Mouse (Mus musculus): ENCODE measurements around the gene Gm20425. TPM values are rescaled to one million over a fixed set of nuclear protein-coding genes. Genes with fewer than 3 reads are reported as not detected.

The Gm20425 gene
- total RNA-seq, 2 experiments from 2014 or later: 4.9 to 6.7 TPM

DNA sequence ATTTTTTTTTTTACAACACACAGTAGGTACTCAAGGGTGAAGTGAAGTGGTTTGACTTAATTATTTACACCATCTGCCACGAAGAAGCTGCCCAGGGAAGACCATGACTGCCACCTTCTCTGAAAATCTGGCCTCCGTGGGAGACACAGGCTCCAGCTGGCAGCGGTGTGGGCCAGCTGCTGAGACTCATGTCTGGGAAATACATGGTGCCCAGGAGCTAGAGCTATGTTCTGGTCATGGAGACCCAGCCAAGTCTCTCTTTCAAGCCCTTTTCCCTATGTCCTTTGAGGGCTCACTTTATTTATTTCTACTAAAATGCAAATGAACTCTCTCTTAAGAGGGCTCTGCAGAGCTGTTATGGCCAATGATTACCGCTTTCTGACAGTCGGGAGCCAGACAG, 76.8 kb downstream of the Gm20425 start:
- DNase-seq: no peak

DNA sequence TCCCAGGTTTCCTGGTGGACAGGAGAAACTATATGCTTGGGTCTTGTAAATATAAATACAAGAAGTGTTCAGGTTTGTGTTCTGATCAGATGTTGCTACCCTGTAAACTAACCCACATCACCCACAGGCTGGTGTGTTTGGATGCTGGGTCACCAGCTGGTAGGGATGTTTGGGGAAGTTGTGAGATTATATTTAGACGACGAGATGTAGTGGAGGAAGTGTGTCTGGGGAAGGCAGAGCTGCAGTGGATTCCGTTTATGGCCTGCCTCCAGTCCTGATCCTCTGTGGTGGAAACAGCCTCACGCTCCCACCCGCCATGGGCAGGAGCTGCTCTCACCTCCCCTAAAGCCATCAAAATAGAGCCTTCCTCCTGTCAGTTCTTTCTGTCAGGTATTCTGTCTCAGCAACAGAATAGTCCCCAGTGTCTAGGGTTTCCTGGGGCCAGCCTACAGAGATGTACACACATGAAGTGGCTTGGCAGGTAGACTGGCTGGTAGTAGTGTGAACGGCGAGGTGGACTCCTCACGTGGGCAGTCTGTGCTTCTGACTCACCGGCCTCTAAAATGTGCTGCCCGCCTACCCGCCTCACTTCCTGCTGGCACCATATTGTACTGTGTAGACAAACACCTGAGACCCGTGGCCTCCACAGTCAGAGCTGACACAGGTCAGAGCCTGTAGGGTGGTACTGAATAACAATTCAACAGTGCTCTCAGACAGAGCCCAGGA, 80.9 kb downstream of the Gm20425 start:
- no peak for DNase-seq

GRCm38 (mm10) chr9:103147103-103147502, 83.0 kb downstream of the Gm20425 start:
- no peak for DNase-seq

- DNase-seq: no peak
These were observed 83.4 kb downstream of the Gm20425 start for GRCm38 (mm10) chr9:103146703-103147102.

- DNase-seq: no peak
These were observed 83.8 kb downstream of the Gm20425 start for GRCm38 (mm10) chr9:103146257-103146656.

- DNase-seq: no peak
These were observed 84.8 kb downstream of the Gm20425 start for GRCm38 (mm10) chr9:103145351-103145750.

DNA sequence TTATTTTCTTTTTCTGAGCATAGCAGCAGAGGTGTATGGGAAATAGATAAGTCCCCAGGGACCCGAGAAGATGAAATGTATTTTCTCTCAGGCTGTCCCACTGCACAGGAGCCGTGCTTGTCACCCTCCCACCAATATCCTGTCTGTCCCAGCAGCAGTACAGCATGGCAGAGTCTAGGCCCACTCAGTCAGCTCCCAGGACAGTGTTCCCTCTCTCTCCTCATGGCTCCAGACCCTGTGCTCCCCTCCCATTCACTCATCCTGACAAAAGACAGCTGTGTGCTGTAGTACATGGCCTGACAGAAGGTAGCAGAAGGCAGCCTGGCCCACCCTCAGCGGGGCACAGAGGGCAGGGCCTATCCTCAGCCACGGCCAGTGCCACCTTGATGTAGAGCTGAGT, 86.2 kb downstream of the Gm20425 start:
- no peak for DNase-seq

DNA sequence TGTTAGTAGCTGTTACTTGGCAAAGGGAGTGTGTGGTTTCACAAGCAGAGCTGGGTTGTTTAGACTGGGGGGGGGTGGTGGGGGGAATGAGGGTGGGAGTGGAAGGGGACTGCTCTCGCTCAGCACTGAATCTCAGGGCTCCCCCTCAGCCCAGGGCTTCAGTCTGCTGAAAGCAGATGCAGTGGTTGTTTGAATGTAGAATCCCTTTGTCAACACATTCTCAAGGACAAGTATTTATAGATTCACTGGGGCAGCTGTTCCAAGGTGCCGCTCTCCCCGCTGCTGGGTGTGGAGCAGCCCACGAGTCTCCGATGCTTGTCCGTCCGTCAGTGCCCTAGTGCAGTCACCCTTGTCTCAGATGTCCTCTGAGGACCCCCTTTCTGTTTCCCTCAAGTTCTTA, 88.8 kb downstream of the Gm20425 start:
- DNase-seq: no peak

DNA sequence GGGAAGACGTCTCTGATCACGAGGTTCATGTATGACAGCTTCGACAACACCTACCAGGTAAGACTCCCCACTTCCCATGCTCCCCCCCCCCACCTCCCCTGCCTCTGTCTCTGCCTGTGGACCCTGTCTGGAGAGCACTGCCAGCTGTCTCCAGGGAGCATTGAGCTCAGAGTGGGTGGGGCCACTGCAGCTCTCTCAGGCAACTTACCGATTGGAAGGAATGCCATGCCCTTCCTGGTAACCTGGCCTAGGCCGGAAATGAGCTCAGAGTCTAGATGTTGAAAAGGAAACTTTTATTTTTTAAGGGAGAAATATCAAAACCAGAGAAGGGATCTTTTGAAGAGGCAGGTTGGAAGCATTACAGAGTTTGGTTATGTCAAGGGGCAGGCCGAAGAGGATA, 89.7 kb downstream of the Gm20425 start:
- no peak for DNase-seq

Other genes with a start within 250 kb of the Gm20425 start
- gene Slco2a1, start 241.6 kb downstream of the Gm20425 start, total RNA-seq (2021): 1 to 10 TPM; 9.5 to 10.0 TPM
- gene Rab6b, start 118.5 kb downstream of the Gm20425 start, total RNA-seq (2021): 1 to 10 TPM; 1.3 to 1.4 TPM
- gene Srprb, start 28.2 kb downstream of the Gm20425 start, total RNA-seq (2021): 10 to 100 TPM; 24.9 to 26.7 TPM
- 10 to 100 TPM; 19.2 to 21.1 TPM for gene Trf, start 137 bp upstream of the Gm20425 start, total RNA-seq (2021)
- under 1 TPM; 0.23 to 0.48 TPM for gene 1300017J02Rik, start 74.8 kb upstream of the Gm20425 start, total RNA-seq (2021)
- gene Topbp1, start 74.9 kb upstream of the Gm20425 start, total RNA-seq (2021): 10 to 100 TPM; 58.6 to 65.2 TPM
- gene Cdv3, start 135.5 kb upstream of the Gm20425 start, total RNA-seq (2021): 100 to 1,000 TPM; 143 to 145 TPM

All from heart, postnatal 4 days (tissue).